Mouse (Mus musculus) myocyte (in vitro differentiated cells): ENCODE data around the gene Retnlb.

Experiments used
- MYOD1 ChIP-seq, 3 experiments: IDR thresholded peaks; one replicate each; pipeline ENCODE4 v1.6.1; 2011; ENCODE audit warnings: control low read depth in 2 of 3, low read depth in 2 of 3, mild to moderate bottlenecking in 2 of 3, moderate library complexity in 1 of 3; ENCODE audit not compliant: insufficient read length in 2 of 3, control insufficient read depth in 1 of 3
- POLR2A ChIP-seq: IDR thresholded peaks from one replicate; pipeline ENCODE4 v1.6.1; 2011; ENCODE audit warnings: low read depth, mild to moderate bottlenecking, control low read depth, moderate library complexity; ENCODE audit not compliant: insufficient read length

DNA sequence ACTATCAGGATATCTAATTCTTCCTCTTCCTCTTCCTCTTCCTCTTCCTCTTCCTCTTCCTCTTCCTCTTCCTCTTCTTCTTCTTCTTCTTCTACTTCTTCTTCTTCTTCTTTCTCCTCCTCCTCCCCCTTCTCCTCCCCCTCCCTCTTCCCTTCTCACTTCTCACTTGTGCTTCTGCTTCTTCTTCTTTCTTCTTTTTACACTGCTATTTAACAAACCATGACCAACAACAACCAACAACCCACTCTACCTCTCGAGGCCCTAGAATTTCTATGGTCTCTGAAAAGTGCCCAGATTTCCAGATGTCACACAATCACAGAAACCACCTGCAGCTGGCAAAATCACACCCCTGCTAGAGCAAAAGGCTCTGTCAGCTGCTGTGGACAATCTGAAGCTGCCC is 11.0 kb downstream of the Retnlb start:
- TF ChIP-seq MYOD1 (IDR thresholded peaks at IDR 0.05; ENCODE audit: control insufficient read depth in 1 of 3, insufficient read length in 2 of 3, low read depth in 2 of 3) (no peak), POLR2A (no peak)
